Comparison of ENCODE assay signal across 10 mouse cellular contexts in the genomic region with DNA sequence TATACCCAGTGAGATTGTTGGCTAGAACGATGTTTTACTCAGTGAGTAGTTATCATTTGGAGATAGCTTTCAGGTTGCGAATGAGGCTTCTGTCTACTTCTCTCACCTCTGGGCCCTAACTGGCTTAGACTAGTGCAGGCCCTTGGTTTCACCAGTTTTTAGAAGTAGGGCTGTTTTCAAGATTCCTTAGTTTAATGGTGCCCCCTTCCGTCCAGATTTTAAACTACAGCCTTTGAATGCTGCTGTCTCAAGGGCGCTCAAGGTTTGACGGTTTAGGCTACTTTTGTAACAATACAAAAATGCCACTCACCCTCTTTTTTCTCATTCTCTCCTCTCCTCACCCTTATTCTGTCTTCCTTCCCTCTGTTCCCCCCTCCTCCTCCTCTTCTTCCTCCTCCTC. TPM values are rescaled to one million over a fixed set of nuclear protein-coding genes. Genes with fewer than 3 reads are reported as not detected.
DNase-seq lines count a peak whose midpoint lies in the region; ATAC-seq and TF ChIP-seq lines count a peak whose summit lies in the region.
"Had no signal": no experiment of that assay in that cellular context is flagged by ENCODE, and none has a peak within 500 bp of the region (broad histone marks: within the 10 kb centered on the region; RNA-seq: fewer than 3 reads in every experiment).

No protein-coding gene starts in this region.

- ATAC-seq in forebrain, postnatal 0 days = no peak; the same call in 1 of the 2 replicates
- ATAC-seq in intestine, embryonic 15.5 days = 0 out of 2 replicates have a peak, but pooled peaks have one; percentile 41

- no peak overlapping the region for H3K4me3 ChIP-seq in forebrain, postnatal 0 days (ENCODE audit: low read depth, low read length)
- H3K4me3 ChIP-seq in intestine, embryonic 15.5 days (replicated peaks) = no peak overlapping the region

- H3K4me2 ChIP-seq in forebrain, postnatal 0 days (ENCODE audit: low read depth) = no peak overlapping the region
- H3K4me2 ChIP-seq in intestine, embryonic 15.5 days (replicated peaks) = no peak overlapping the region

- 16% methylated on average over 5 of the region's 5 CpGs for WGBS in forebrain, postnatal 0 days
- 24% methylated on average over 5 of the region's 5 CpGs for WGBS in intestine, embryonic 15.5 days

- H3K9ac ChIP-seq in forebrain, postnatal 0 days = no peak overlapping the region
- H3K9ac ChIP-seq in intestine, embryonic 15.5 days = no peak overlapping the region

- no peak overlapping the region for H3K27ac ChIP-seq in forebrain, postnatal 0 days (ENCODE audit: low read depth, low read length)
- no peak overlapping the region for H3K27ac ChIP-seq in intestine, embryonic 15.5 days

- no peaks in the 10 kb centered on the region for H3K27me3 ChIP-seq in forebrain, postnatal 0 days (ENCODE audit: insufficient read depth, low read length)
- no peaks in the 10 kb centered on the region for H3K27me3 ChIP-seq in intestine, embryonic 15.5 days (replicated peaks)

- no peaks in the 10 kb centered on the region for H3K4me1 ChIP-seq in forebrain, postnatal 0 days (ENCODE audit: insufficient read depth)
- no peaks in the 10 kb centered on the region for H3K4me1 ChIP-seq in intestine, embryonic 15.5 days (replicated peaks)

- H3K36me3 ChIP-seq in forebrain, postnatal 0 days (ENCODE audit: insufficient read depth) = no peaks in the 10 kb centered on the region
- no peaks in the 10 kb centered on the region for H3K36me3 ChIP-seq in intestine, embryonic 15.5 days

- peak; percentile 70 for TF ChIP-seq CTCF in forebrain, postnatal 0 days (IDR thresholded peaks at IDR 0.05; ENCODE audit: low read depth)

- intact Hi-C loops in left cerebral cortex, postnatal 14 days (cut with DNase I) = loop anchor here (1.0 to 10.0 kb wide), 2 partner anchors 66 to 496 kb away; no protein-coding TSS in a partner anchor

- DNase-seq in urinary bladder, postnatal 14 days (ENCODE audit: low spot score) = peak; percentile 73
- no peak for DNase-seq in urinary bladder, postnatal 10 days (ENCODE audit: low spot score)
- DNase-seq in c-Kit-positive CD71-negative TER-119-negative erythroid progenitor cells, embryonic 14.5 days (ENCODE audit: low read depth) = peak; percentile 59
- peak; percentile 84 for DNase-seq in forebrain, postnatal 0 days
- DNase-seq in left cerebral cortex, postnatal 14 days (ENCODE audit: low spot score in 2 of 2) = peak; percentile 88 to 90
- peak; percentile 25 for DNase-seq in ovary, postnatal 10 days (ENCODE audit: low spot score)
- peak; percentile 62 for DNase-seq in urinary bladder, postnatal 25 days (ENCODE audit: low spot score)

- H3K9me3 ChIP-seq in forebrain, postnatal 0 days (ENCODE audit: low read length) = no peaks in the 10 kb centered on the region
- no peaks in the 10 kb centered on the region for H3K9me3 ChIP-seq in intestine, embryonic 15.5 days

RNA-seq across cellular contexts. Expression of a gene that starts 5.5 kb away (rescaled TPM):
- total RNA-seq in forebrain, postnatal 0 days (2014; rRNA removed) = not detected in 2 replicates
- not detected in 2 replicates for polyA plus RNA-seq in forebrain, postnatal 0 days (2015; fragmentation: Nextera tagmentation; extraction: Ambion mirVana)
- polyA plus RNA-seq in intestine, embryonic 15.5 days (2015; fragmentation: Nextera tagmentation; extraction: Ambion mirVana) = not detected in 2 replicates
- not detected for total RNA-seq in left cerebral cortex, postnatal 14 days (2021)
- total RNA-seq: gastrocnemius, adult 8-10 months had no signal
- polyA plus RNA-seq: neural tube, embryonic 14.5 days had no signal

RNA-seq across cellular contexts. Expression of a gene that starts 46.7 kb away (rescaled TPM):
- not detected in 2 replicates for total RNA-seq in forebrain, postnatal 0 days (2014; rRNA removed)
- polyA plus RNA-seq in forebrain, postnatal 0 days (2015; fragmentation: Nextera tagmentation; extraction: Ambion mirVana) = not detected in 2 replicates
- not detected in 2 replicates for polyA plus RNA-seq in intestine, embryonic 15.5 days (2015; fragmentation: Nextera tagmentation; extraction: Ambion mirVana)
- total RNA-seq in left cerebral cortex, postnatal 14 days (2021) = not detected
- total RNA-seq: gastrocnemius, adult 8-10 months had no signal
- polyA plus RNA-seq: neural tube, embryonic 14.5 days had no signal
